Mouse (Mus musculus) stomach, embryonic 14.5 days (tissue): ENCODE measurements around the gene Tnfsf14. TPM values are rescaled to one million over a fixed set of nuclear protein-coding genes. Genes with fewer than 3 reads are reported as not detected.

ENCODE experiments used
- ATAC-seq: fragments of 200-750 bp; cut with Nextera tagmentation; 2 replicates; pipeline ENCODE4 v1.8.0; 2017; ENCODE audit warnings: low read depth, moderate TSS enrichment; ENCODE audit not compliant: insufficient number of reproducible peaks, insufficient read depth, low FRiP score
- H3K27ac ChIP-seq: fragments of 300-500 bp; sonication (generic); 2 replicates; pipeline ENCODE4 v1.5.1; 2014; ENCODE audit warnings: mild to moderate bottlenecking, low read length, moderate library complexity, mixed read lengths
- H3K27me3 ChIP-seq: fragments of 300-500 bp; sonication (generic); 2 replicates; pipeline ENCODE4 v1.6.1; 2014; ENCODE audit warnings: low read length, control low read depth, mixed read lengths; ENCODE audit not compliant: control insufficient read depth, insufficient read depth
- H3K36me3 ChIP-seq: fragments of 300-500 bp; sonication (generic); 2 replicates; pipeline ENCODE4 v1.6.1; 2014; ENCODE audit warnings: mild to moderate bottlenecking, control low read depth, low read length, moderate library complexity, mixed read lengths; ENCODE audit not compliant: control insufficient read depth, insufficient read depth
- H3K4me1 ChIP-seq: fragments of 300-500 bp; sonication (generic); 2 replicates; pipeline ENCODE4 v1.6.1; 2014; ENCODE audit warnings: low read length, control low read depth, mixed read lengths; ENCODE audit not compliant: control insufficient read depth, insufficient read depth
- H3K4me2 ChIP-seq: fragments of 300-500 bp; sonication (generic); replicated peaks from 2 replicates; pipeline ENCODE4 v1.6.1; 2014; ENCODE audit warnings: low read depth, low read length, control low read depth
- H3K4me3 ChIP-seq: fragments of 300-500 bp; sonication (generic); 2 replicates; pipeline ENCODE4 v1.5.1; 2014; ENCODE audit warnings: low read depth, low read length, control low read depth
- H3K9ac ChIP-seq: fragments of 300-500 bp; sonication (generic); replicated peaks from 2 replicates; pipeline ENCODE4 v1.6.1; 2014; ENCODE audit warnings: low read depth, mild to moderate bottlenecking, control low read depth, low read length, moderate library complexity, mixed read lengths
- H3K9me3 ChIP-seq: fragments of 300-500 bp; sonication (generic); 2 replicates; pipeline ENCODE4 v1.6.1; 2016; ENCODE audit warnings: low read depth, low read length, control low read depth; ENCODE audit not compliant: control insufficient read depth
- WGBS: fragments of 180-500 bp; shearing (Covaris S2); extraction: QIAGEN DNeasy Blood & Tissue Kit; methylation state at CpG from one replicate; pipeline ENCODE4 v1.1.7; 2014; 5-methylcytosine and 5-hydroxymethylcytosine counted together
- polyA plus RNA-seq: library from polyadenylated mRNA; unstranded; fragments of >200 nt; fragmentation: Nextera tagmentation; extraction: Ambion mirVana; gene quantifications from 2 replicates; pipeline ENCODE4 v1.2.1, GENCODE M21; 2014

Gene Tnfsf14
- polyA plus RNA-seq, 1 experiment from 2014 or later: not detected

GRCm38 (mm10) chr17:57194771-57195170, 794 bp upstream of the Tnfsf14 start:
- WGBS: 81% methylated on average over 3 of the region's 3 CpGs
- Histone ChIP-seq H3K36me3 (no peaks in the 10 kb centered on the region), H3K4me3 (no peak overlapping the region), H3K27me3 (no peaks in the 10 kb centered on the region), H3K27ac (no peak overlapping the region), H3K4me1 (no peaks in the 10 kb centered on the region), H3K9me3 (no peaks in the 10 kb centered on the region), H3K4me2 (no peak overlapping the region), H3K9ac (no peak overlapping the region)
- no peak for ATAC-seq

GRCm38 (mm10) chr17:57188510-57189192, 5.3 kb downstream of the Tnfsf14 start:
- 76% methylated on average over 12 of the region's 12 CpGs for WGBS
- no peaks in the 10 kb centered on the region for H3K9me3 ChIP-seq
- no peak overlapping the region for H3K27ac ChIP-seq
- ATAC-seq: no peak
- H3K4me3 ChIP-seq: no peak overlapping the region
- no peak overlapping the region for H3K4me2 ChIP-seq
- H3K36me3 ChIP-seq: no peaks in the 10 kb centered on the region
- H3K9ac ChIP-seq: no peak overlapping the region
- H3K27me3 ChIP-seq: no peaks in the 10 kb centered on the region
- no peaks in the 10 kb centered on the region for H3K4me1 ChIP-seq

GRCm38 (mm10) chr17:57185641-57186040, 8.3 kb downstream of the Tnfsf14 start:
- Histone ChIP-seq H3K4me2 (no peak overlapping the region), H3K9me3 (no peaks in the 10 kb centered on the region), H3K27me3 (no peaks in the 10 kb centered on the region), H3K9ac (no peak overlapping the region), H3K4me1 (no peaks in the 10 kb centered on the region), H3K27ac (no peak overlapping the region), H3K36me3 (no peaks in the 10 kb centered on the region), H3K4me3 (no peak overlapping the region)
- WGBS: 64% methylated on average over 2 of the region's 2 CpGs
- ATAC-seq: no peak

GRCm38 (mm10) chr17:57182871-57183270, 11.1 kb downstream of the Tnfsf14 start:
- no peak overlapping the region for H3K4me2 ChIP-seq
- ATAC-seq: no peak
- WGBS: 60% methylated on average over 3 of the region's 3 CpGs
- H3K27ac ChIP-seq: no peak overlapping the region
- H3K36me3 ChIP-seq: no peaks in the 10 kb centered on the region
- no peak overlapping the region for H3K4me3 ChIP-seq
- H3K9me3 ChIP-seq: no peaks in the 10 kb centered on the region
- H3K4me1 ChIP-seq: no peaks in the 10 kb centered on the region
- no peaks in the 10 kb centered on the region for H3K27me3 ChIP-seq
- no peak overlapping the region for H3K9ac ChIP-seq

GRCm38 (mm10) chr17:57180363-57180762, 13.6 kb downstream of the Tnfsf14 start:
- no peaks in the 10 kb centered on the region for H3K36me3 ChIP-seq
- no peaks in the 10 kb centered on the region for H3K9me3 ChIP-seq
- no peak overlapping the region for H3K4me3 ChIP-seq
- ATAC-seq: no peak
- no peak overlapping the region for H3K4me2 ChIP-seq
- no peaks in the 10 kb centered on the region for H3K27me3 ChIP-seq
- H3K27ac ChIP-seq: no peak overlapping the region
- 32% methylated on average over 8 of the region's 8 CpGs for WGBS
- H3K9ac ChIP-seq: no peak overlapping the region
- H3K4me1 ChIP-seq: no peaks in the 10 kb centered on the region

- no peak overlapping the region for H3K4me2 ChIP-seq
- WGBS: 50% methylated on average over 4 of the region's 4 CpGs
- no peak for ATAC-seq
- no peak overlapping the region for H3K4me3 ChIP-seq
- no peaks in the 10 kb centered on the region for H3K9me3 ChIP-seq
- H3K4me1 ChIP-seq: no peaks in the 10 kb centered on the region
- no peaks in the 10 kb centered on the region for H3K36me3 ChIP-seq
- H3K9ac ChIP-seq: no peak overlapping the region
- H3K27ac ChIP-seq: no peak overlapping the region
- no peaks in the 10 kb centered on the region for H3K27me3 ChIP-seq
These were observed 20.6 kb downstream of the Tnfsf14 start for GRCm38 (mm10) chr17:57173351-57173750.

GRCm38 (mm10) chr17:57172378-57172777, 21.6 kb downstream of the Tnfsf14 start:
- WGBS: 55% methylated on average over 5 of the region's 5 CpGs
- Histone ChIP-seq H3K4me2 (no peak overlapping the region), H3K27ac (no peak overlapping the region), H3K27me3 (no peaks in the 10 kb centered on the region), H3K36me3 (no peaks in the 10 kb centered on the region), H3K9me3 (no peaks in the 10 kb centered on the region), H3K4me1 (no peaks in the 10 kb centered on the region), H3K9ac (no peak overlapping the region), H3K4me3 (no peak overlapping the region)
- ATAC-seq: no peak

GRCm38 (mm10) chr17:57170616-57171260, 23.2 kb downstream of the Tnfsf14 start:
- ATAC-seq: no peak
- H3K27ac ChIP-seq: no peak overlapping the region
- H3K36me3 ChIP-seq: no peaks in the 10 kb centered on the region
- no peaks in the 10 kb centered on the region for H3K9me3 ChIP-seq
- H3K4me1 ChIP-seq: no peaks in the 10 kb centered on the region
- no peak overlapping the region for H3K4me2 ChIP-seq
- H3K27me3 ChIP-seq: no peaks in the 10 kb centered on the region
- 51% methylated on average over 5 of the region's 5 CpGs for WGBS
- H3K9ac ChIP-seq: no peak overlapping the region
- H3K4me3 ChIP-seq: no peak overlapping the region
